Mouse (Mus musculus) layer of hippocampus, postnatal 10 days (tissue): ENCODE results near the gene Chchd2. TPM values are rescaled to one million over a fixed set of nuclear protein-coding genes. Genes with fewer than 3 reads are reported as not detected.

Source experiments
- DNase-seq, 2 experiments: peaks; one replicate each; pipeline ENCODE4 v3.0.0; 2021; ENCODE audit warnings: low spot score in 2 of 2
- total RNA-seq, 2 experiments: library from RNA; stranded (reverse); gene quantifications; 2 replicates each; pipeline ENCODE4 v1.2.3; 2021

Gene Chchd2
- total RNA-seq, 2 experiments from 2014 or later, result 411 to 434 TPM

DNA sequence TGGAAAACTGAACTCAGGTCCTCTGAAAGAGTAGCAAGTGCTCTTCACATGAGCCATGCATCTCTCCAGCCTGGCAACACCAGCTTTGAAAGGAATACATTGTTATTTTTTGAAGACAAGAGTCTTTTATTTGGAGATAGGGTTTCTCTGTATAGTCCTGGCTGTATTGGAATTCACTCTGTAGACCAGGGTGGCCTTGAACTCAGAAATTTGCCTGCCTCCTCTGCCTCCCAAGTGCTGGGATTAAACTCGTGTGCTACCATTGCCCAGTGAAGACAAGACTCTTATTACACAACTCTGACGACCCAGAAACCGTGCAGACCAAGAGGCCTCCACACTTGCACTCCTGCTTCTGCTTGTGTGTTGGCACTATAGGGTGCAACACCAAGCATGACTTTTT is 7.4 kb downstream of the Chchd2 start:
- DNase-seq, result no peak

DNA sequence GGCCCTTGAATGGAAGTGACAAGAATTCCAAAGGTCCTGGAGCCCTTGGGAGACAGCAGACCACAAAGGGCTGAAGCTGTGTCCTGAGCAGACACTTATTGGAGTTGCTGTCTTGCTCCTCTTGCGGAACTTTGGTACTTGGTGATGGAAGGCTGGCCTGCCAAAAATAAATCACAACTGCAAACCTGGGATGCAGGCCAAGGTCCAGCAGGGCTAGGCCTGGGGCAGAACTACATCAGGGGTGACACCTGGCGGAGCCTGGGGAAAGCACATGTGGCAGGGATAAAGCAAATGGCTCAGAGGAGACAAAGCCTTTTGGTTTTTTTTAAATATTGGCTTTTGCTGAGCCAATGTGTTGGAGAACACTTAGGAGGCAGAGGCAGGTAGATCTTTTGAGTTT is 8.3 kb downstream of the Chchd2 start:
- peak; percentile 58 to 77 for DNase-seq

DNA sequence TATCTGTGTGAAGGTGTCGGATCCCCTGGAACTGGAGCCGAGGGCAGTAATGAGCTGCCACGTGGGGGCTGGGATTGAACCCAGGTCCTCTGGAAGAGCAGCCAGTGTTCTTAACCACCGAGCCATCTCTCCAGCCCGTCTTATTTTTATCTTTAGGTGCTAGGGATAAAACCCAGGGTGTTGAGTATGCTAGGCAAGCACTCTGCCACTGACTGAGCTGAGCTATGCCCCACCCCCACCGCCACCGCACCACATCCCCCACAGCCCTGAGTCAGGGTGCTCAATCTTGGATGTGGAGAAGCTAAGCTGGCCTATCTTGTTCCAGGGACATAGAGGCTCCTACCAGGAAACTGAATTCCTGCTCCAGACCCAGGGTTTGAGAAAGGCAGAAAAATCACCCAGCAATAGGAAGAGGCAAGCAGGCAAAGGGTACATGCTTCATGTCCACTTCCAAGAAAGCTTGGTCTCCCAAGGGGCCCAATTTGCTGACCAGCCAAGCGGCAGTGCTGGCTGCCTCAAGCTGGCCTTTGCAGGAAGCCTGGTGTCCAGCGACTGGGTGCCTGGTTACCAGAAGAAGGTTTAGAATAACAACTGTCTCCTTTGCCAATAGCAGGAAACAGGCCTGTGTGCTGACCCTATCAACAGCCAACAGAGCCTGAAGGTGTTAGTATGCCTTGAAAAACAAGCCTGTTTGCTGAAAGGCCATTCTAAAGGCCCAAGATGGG is 9.4 kb downstream of the Chchd2 start:
- peak; percentile 30 to 44 for DNase-seq

DNA sequence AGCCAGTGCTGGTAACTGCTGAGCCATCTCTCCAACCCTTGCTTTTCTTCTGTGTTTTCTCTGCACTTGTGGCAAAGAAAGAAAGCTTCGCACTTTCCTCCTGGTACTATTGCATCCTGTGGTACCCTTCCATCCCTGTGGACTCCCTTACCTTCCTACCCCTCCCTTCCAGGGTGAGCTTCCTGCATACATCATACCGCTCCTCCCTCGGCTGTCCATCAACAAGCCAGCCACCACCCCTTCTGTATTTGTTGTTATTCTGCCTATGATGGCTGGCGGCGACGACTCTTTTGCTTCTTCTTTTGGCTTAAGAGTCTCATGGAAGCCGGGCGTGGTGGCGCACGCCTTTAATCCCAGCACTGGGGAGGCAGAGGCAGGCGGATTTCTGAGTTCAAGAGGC is 12.2 kb downstream of the Chchd2 start:
- DNase-seq, result no peak

DNA sequence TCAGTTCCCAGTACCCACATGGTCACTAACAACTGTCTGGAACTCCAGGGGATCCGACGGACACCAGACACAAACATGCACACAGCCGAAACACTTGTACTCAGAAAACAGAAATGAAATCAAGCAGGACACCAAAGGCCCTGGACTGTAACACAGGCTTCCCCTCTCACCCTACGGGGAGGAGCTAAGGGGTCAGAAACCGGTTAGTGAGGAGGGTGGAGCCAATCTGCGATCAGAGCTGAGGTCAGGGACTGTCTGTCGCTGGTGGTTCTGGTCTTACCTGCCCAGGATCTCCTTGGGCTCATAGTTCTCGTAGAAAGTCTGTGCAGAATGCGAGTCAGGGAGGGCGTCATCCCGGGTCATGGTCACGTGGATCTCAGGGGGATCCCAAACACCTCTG is 13.3 kb downstream of the Chchd2 start:
- DNase-seq, result no peak

DNA sequence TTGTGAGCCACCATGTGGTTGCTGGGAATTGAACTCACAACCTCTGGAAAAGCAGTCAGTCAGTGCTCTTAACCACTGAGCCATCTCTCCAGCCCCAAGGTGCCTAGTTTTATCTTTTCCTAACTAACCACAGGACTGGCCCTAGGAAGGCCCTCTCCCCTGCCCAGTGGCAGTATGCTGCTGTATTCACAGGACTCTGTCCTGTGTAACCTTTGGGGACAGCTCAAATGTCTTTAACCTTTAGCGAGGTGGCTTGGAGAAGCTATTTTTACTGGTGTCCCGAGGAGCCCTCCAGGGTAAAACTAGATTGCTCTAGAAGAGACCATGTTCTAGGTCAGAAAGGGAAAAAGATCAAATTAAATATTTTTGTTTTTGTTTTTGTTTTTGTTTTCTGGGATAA is 16.0 kb downstream of the Chchd2 start:
- no peak for DNase-seq

DNA sequence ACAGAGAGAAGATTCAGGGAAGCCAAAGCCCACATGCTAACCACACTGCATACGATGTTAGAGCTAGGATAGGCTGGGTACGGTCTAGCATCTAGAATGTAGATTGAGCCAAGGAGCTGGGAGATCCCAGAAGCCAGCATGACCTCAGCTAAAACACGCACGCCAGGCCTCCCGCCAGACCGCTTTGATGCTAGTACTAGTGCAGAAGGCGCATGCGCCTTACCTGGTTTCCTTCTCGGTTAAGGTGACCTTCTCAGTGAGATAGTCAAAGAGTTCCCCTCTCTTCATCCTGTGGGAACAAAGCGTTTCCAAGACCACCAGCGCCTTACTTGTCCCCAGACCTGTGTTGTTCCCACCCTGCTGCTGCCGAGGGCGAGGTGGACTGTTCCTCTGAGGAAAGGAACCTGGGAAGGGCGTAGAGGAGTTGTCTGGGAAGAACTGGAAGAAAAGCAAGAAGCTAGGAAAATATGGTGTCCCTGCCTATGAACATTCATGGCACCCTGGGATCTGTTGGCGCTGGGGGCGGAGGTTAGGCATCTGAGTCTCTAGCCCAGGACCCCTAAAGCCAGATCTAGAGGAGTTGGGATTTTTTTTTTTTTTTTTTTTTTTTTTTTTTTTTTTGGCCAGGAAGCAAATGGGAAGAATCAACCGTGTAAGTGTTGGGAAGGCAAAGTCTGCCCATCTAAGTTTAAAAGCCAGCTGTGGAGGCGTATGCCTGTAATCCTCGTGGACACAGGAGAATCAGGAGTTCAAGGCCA is 17.9 kb downstream of the Chchd2 start:
- no peak for DNase-seq

DNA sequence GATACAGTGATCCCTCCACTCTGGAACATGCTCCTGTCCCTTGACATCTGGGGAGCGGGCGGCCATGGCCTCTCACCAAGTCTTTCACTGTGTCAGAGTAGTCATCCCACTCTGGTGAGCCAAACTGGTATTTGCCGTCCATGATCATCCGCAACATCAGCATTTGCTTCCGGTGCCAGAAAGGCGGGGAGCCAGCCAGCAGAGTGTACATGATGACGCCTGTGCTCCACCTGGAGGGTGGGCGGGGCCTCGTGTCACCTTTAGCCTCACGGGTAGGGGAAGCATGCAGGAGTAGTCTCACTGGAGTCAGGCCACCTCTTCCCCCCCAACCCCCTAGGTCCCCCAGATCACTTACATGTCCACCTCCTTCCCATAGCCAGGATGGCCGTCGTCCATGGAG is 21.4 kb downstream of the Chchd2 start:
- no peak for DNase-seq

DNA sequence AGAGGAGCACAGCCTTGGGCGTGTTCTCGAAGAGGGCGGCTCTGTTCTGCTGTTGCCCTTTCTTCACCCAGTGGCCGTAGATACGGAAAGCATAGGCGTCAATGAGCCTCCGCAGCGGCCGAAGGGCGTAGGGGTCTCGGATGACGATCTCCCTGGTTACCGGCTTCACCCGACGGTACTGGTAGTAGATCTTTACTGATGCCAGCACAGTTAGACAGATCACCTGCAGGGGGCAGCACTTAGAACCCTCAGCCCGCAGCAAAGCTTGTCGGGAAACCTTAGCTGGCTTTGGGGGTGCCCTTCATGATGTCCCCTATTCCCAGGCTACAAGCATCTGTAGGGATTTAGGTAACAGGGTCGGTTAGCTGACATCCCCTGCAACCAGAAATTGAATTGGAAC is 22.8 kb downstream of the Chchd2 start:
- DNase-seq, result peak; percentile 73 to 75

DNA sequence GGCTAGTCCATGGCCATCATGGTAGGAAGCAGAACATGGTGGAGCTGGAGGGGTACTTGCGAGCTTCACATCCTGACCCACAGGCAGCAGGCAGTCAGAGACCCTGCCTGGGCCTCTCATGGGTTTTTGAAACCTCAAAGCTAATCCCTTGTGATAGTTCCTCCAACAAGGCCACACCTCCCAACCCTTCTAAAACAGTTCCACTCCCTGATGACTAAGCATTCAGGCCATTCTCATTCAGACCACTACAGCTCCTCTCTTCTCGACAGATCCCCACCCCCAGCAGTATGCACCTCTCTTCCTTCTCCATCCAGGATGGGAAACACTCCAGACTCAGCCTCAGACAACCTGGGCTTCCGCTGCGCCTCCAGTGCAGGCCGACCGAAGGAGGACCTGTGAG is 24.9 kb downstream of the Chchd2 start:
- no peak for DNase-seq

DNA sequence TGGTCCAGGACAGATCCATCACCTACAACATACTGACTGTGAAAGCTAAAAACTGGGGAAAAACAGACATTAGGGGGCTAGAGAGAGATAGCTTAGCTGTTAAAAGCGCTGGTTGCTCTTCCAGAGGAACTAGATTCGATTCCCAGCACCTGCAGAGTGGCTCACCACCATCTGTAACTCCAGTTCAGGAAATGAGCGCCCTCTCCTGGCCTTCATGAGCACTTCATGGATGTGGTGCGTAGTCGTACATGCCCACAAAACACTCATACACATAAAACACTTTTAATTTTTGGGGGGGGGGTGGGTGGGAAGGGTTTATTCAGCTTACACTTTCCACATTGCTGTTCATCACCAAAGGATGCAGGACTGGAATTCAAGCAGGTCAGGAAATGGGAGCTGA is 30.9 kb downstream of the Chchd2 start:
- no peak for DNase-seq

DNA sequence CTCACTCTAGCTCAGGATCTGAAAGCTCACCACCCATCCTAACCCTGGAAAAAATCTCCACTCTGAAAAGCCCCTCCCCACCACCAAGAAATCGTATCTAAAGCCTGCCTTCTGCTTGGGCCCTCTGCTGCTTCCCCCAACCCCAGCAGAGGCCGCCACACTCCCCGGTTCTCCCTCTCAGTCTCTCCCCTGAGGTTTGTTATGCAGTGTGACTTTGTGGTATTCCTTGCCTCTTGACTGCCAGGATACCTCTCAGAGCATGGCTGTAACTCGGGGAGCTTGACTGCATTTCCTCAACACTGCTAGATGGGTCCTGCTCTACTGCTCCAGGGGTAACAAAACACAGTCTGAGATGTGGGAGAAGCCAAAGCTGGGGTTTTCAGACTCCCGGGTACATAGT is 32.1 kb downstream of the Chchd2 start:
- no peak for DNase-seq

DNA sequence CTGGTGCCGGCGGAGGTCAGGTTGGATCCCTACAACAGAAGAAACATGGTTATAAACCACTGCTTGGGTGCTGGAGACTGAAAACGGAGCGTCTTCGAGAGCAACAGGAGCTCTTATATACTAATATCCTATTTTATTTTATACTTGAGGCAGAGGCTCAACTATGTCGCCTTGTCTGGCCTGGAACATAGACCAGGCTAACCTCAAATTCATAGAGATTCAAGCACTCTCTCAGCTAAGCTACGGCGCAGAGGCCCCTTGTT is 39.8 kb downstream of the Chchd2 start:
- no peak for DNase-seq

DNA sequence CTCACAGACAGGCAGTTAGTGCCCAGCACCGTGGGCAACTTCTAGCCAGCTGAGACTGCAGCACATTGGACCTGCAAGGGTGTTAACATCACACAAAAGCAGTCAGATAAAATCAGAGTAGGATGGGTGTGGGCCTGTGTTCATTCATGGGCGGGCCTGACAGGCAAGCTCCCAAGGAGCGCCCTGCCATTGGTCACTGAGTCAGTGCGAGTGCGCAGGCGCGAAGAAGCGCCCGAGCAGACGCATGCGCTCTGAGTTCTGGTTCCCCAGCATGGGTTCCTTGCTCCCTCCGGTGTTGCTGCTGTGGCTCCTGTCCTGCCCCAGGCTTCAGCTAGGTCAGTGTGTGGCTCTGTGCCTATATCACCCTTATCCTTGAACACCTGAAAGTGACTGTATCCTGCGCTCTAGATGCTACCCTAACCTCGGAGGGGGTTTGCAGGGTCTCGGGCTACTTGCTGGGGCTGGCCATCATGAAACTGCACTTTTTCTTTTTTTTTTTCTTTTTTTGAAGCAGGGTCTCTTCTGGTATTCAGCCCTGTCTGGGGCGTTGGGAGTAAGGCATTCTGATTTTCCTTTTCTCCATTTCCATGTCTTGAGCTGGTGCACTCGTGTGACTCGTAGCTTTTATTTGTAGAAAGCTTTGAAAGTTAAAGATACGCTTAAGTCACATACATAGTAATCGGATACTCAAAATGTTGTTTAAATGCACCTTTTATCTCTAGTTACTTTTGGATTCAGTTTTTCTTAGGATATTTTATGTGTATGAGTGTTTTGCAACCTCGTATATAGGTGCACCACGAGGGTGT is 40.3 kb downstream of the Chchd2 start, which contains the start of gene Sumf2:
TSS of gene Sumf2 (plus strand) at position 235 of the 806 bp plus-strand sequence.
- DNase-seq, result peak; percentile 96 to 97

DNA sequence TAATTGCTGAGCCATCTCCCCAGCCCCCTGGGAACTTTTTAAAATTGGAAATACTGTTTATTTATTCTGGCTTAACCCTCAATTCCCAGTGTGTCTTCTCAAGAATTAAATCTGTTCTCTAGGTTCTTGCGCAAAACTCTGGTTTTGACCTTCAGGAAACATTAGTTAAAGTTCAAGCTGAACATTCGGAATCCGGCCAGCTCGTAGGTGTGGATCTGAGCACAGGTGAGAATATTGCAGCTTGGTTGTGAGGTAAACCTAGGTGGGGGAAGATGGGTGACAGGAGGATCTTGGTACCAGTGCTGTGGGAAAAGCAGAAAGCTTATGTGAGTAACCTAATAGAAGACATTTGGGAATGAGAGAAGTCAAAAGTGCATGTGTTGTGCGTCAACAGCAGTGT is 42.4 kb downstream of the Chchd2 start:
- no peak for DNase-seq

Other genes with a start within 250 kb of the Chchd2 start
- gene Zfp11, start 217.4 kb downstream of the Chchd2 start, total RNA-seq, result 1 to 10 TPM; 6.6 to 7.2 TPM
- gene Sept14, start 179.0 kb downstream of the Chchd2 start, total RNA-seq, result not detected
- 10 to 100 TPM; 72.6 to 81.5 TPM for gene Mrps17, start 172.0 kb downstream of the Chchd2 start, total RNA-seq
- gene Nipsnap2, start 162.4 kb downstream of the Chchd2 start, total RNA-seq, result 10 to 100 TPM; 78.1 to 79.6 TPM
- gene Psph, start 100.0 kb downstream of the Chchd2 start, total RNA-seq, result 10 to 100 TPM; 23.7 to 28.5 TPM
- 10 to 100 TPM; 19.9 to 25.8 TPM for gene Sumf2, start 40.5 kb downstream of the Chchd2 start, total RNA-seq
- 1 to 10 TPM; 4.7 to 5.6 TPM for gene Zbed5, start 8.3 kb upstream of the Chchd2 start, total RNA-seq
- 10 to 100 TPM; 12.6 to 15.9 TPM for gene Phkg1, start 11.1 kb upstream of the Chchd2 start, total RNA-seq
- gene Nupr1l, start 21.1 kb upstream of the Chchd2 start, total RNA-seq, result 1 to 10 TPM; 2.2 to 2.7 TPM
- 10 to 100 TPM; 46.7 to 49.4 TPM for gene Vkorc1l1, start 54.5 kb upstream of the Chchd2 start, total RNA-seq
- 10 to 100 TPM; 15.6 to 15.9 TPM for gene Gusb, start 115.6 kb upstream of the Chchd2 start, total RNA-seq
- 10 to 100 TPM; 22.0 to 23.5 TPM for gene Asl, start 141.8 kb upstream of the Chchd2 start, total RNA-seq
- gene Crcp, start 141.8 kb upstream of the Chchd2 start, total RNA-seq, result 10 to 100 TPM; 34.4 to 34.7 TPM
- 10 to 100 TPM; 41.1 to 41.8 TPM for gene Tpst1, start 185.9 kb upstream of the Chchd2 start, total RNA-seq